ENCODE assay signal across 8 mouse cellular contexts in genomic region chr6:124993876-124994275, GRCm38 (mm10). TPM values are rescaled to one million over a fixed set of nuclear protein-coding genes. Genes with fewer than 3 reads are reported as not detected.
DNase-seq lines count a peak whose midpoint lies in the region; ATAC-seq and TF ChIP-seq lines count a peak whose summit lies in the region.

No protein-coding gene starts in this region.

- H3K27me3 ChIP-seq in heart, embryonic 13.5 days (replicated peaks), result peaks cover 72% of the 10 kb centered on the region
- H3K27me3 ChIP-seq in ES-Bruce4 (ENCODE audit: control insufficient read depth, insufficient read depth, low read length, poor library complexity, severe bottlenecking), result no peaks in the 10 kb centered on the region
- peaks cover 78% of the 10 kb centered on the region for H3K27me3 ChIP-seq in embryonic facial prominence, embryonic 10.5 days (replicated peaks; ENCODE audit: low read depth, poor library complexity, severe bottlenecking)
- peaks cover 85% of the 10 kb centered on the region for H3K27me3 ChIP-seq in liver, embryonic 12.5 days (replicated peaks)

- intact Hi-C loops in heart, postnatal 25 days (cut with DNase I), result no loop called here

- TF ChIP-seq EP300 in ES-Bruce4 (IDR thresholded peaks at IDR 0.05; ENCODE audit: insufficient read depth, low read depth, low read length), result 0 out of 2 replicates have a peak, but pooled peaks have one; percentile 24

- H3K27ac ChIP-seq in heart, embryonic 13.5 days (replicated peaks), result no peak overlapping the region
- H3K27ac ChIP-seq in ES-Bruce4 (ENCODE audit: insufficient read depth, low read length) (no peak overlapping the region), macrophage (peak overlapping the region; percentile 34)
- H3K27ac ChIP-seq in embryonic facial prominence, embryonic 10.5 days (replicated peaks), result no peak overlapping the region
- no peak overlapping the region for H3K27ac ChIP-seq in liver, embryonic 12.5 days

- no peaks in the 10 kb centered on the region for H3K79me2 ChIP-seq in macrophage (ENCODE audit: inconsistent target)

- WGBS in heart, embryonic 13.5 days, result 11% methylated on average over 11 of the region's 11 CpGs
- 13% methylated on average over 11 of the region's 11 CpGs for WGBS in embryonic facial prominence, embryonic 10.5 days
- WGBS in macrophage (ENCODE audit: missing documents), result 61% methylated on average over 6 of the region's 11 CpGs
- WGBS in liver, embryonic 12.5 days (ENCODE audit: insufficient replicate concordance), result 18% methylated on average over 11 of the region's 11 CpGs

- no peak overlapping the region for H3K4me3 ChIP-seq in heart, embryonic 13.5 days
- H3K4me3 ChIP-seq in ES-Bruce4 (ENCODE audit: low read depth, low read length), result no peak overlapping the region
- peak overlapping the region; percentile 21; the same call in 1 of the 2 replicates for H3K4me3 ChIP-seq in embryonic facial prominence, embryonic 10.5 days
- no peak overlapping the region for H3K4me3 ChIP-seq in macrophage (ENCODE audit: inconsistent target)
- H3K4me3 ChIP-seq in liver, embryonic 12.5 days, result no peak overlapping the region

- H3K9me3 ChIP-seq in heart, embryonic 13.5 days, result peaks cover 5% of the 10 kb centered on the region; the same call in 1 of the 2 replicates
- 0 out of 2 replicates have a peak, but pooled peaks cover 4% of the 10 kb centered on the region for H3K9me3 ChIP-seq in ES-Bruce4 (replicated peaks; ENCODE audit: control insufficient read depth, insufficient read depth, low read length, poor library complexity, severe bottlenecking)
- peaks cover 12% of the 10 kb centered on the region for H3K9me3 ChIP-seq in embryonic facial prominence, embryonic 10.5 days
- H3K9me3 ChIP-seq in liver, embryonic 12.5 days (replicated peaks), result 0 out of 2 replicates have a peak, but pooled peaks cover 7% of the 10 kb centered on the region

- H3K36me3 ChIP-seq in heart, embryonic 13.5 days, result no peaks in the 10 kb centered on the region
- H3K36me3 ChIP-seq in ES-Bruce4 (ENCODE audit: control insufficient read depth, insufficient read depth, low read length, poor library complexity, severe bottlenecking) (no peaks in the 10 kb centered on the region), macrophage (ENCODE audit: inconsistent target) (no peaks in the 10 kb centered on the region)
- H3K36me3 ChIP-seq in embryonic facial prominence, embryonic 10.5 days (replicated peaks), result no peaks in the 10 kb centered on the region
- no peaks in the 10 kb centered on the region for H3K36me3 ChIP-seq in liver, embryonic 12.5 days

- H3K4me2 ChIP-seq in heart, embryonic 13.5 days, result no peak overlapping the region
- H3K4me2 ChIP-seq in liver, embryonic 12.5 days, result no peak overlapping the region

- peaks cover 25% of the 10 kb centered on the region for H3K4me1 ChIP-seq in heart, embryonic 13.5 days
- peaks cover 4% of the 10 kb centered on the region for H3K4me1 ChIP-seq in ES-Bruce4 (ENCODE audit: control insufficient read depth, insufficient read depth, low read length)
- peaks cover 32% of the 10 kb centered on the region for H3K4me1 ChIP-seq in embryonic facial prominence, embryonic 10.5 days
- H3K4me1 ChIP-seq in liver, embryonic 12.5 days, result peaks cover 16% of the 10 kb centered on the region

- TF ChIP-seq POLR2A in ES-Bruce4 (IDR thresholded peaks at IDR 0.05; ENCODE audit: insufficient read depth, low read length), result no peak

- no peak for TF ChIP-seq CTCF in ES-Bruce4 (IDR thresholded peaks at IDR 0.05; ENCODE audit: low read depth, low read length)

- no peak for DNase-seq in heart, postnatal 25 days (ENCODE audit: low spot score)
- DNase-seq in embryonic facial prominence, embryonic 10.5 days (ENCODE audit: low spot score), result peak; percentile 45
- no peak for DNase-seq in urinary bladder, postnatal 25 days (ENCODE audit: low spot score)
- no peak for DNase-seq in thymus, postnatal 14 days

- peak overlapping the region; percentile 48; the same call in 1 of the 2 replicates for H3K9ac ChIP-seq in heart, embryonic 13.5 days
- H3K9ac ChIP-seq in ES-Bruce4 (ENCODE audit: low read depth, poor library complexity, severe bottlenecking), result no peak overlapping the region
- no peak overlapping the region for H3K9ac ChIP-seq in liver, embryonic 12.5 days

- ATAC-seq in heart, embryonic 13.5 days (ENCODE audit: extremely low read depth, insufficient number of reproducible peaks, low FRiP score, low TSS enrichment), result no peak
- ATAC-seq in liver, embryonic 12.5 days, result no peak

RNA-seq across cellular contexts. Expression of gene Pianp, which starts 2.6 kb away (rescaled TPM):
- polyA plus RNA-seq in heart, embryonic 13.5 days (2015; fragmentation: Nextera tagmentation; extraction: Ambion mirVana), result 0.31 and 0.50 TPM in 2 replicates
- 1 to 10 TPM in 1 of 2 experiments, under 1 TPM in 1; 0.49 to 1.1 TPM for total RNA-seq in heart, postnatal 25 days (2021)
- polyA plus RNA-seq in ES-Bruce4 (2011; ENCODE audit: insufficient read depth, insufficient read length, low read depth, missing spikeins) (14.3 and 21.4 TPM in 2 replicates), macrophage (2018) (10.8 to 32.4 TPM (median 17.5 TPM) in 3 replicates)
- polyA plus RNA-seq in embryonic facial prominence, embryonic 10.5 days (2016; fragmentation: Nextera tagmentation; extraction: Ambion mirVana), result 0.82 and 1.1 TPM in 2 replicates
- 10 to 100 TPM in 1 of 26 experiments, 1 to 10 TPM in 21, under 1 TPM in 2, not detected in 2; 0.51 to 10.7 (median 2.5) TPM for total RNA-seq in macrophage (2018; cell fraction: chromatin; rRNA removed)
- total RNA-seq in macrophage (2018; cell fraction: cytosol; rRNA removed), result 10 to 100 TPM in 13 of 26 experiments, 1 to 10 TPM in 13; 4.8 to 26.1 (median 11.3) TPM
- total RNA-seq in macrophage (2018; cell fraction: nucleus; rRNA removed), result 10 to 100 TPM in 5 of 26 experiments, 1 to 10 TPM in 21; 3.2 to 16.6 (median 6.5) TPM
- polyA plus RNA-seq in liver, embryonic 12.5 days (2016; fragmentation: Nextera tagmentation; extraction: Ambion mirVana), result 0.11 TPM in 1 of 2 replicates, not detected in the other

RNA-seq across cellular contexts. Expression of gene Zfp384, which starts 15.1 kb away (rescaled TPM):
- polyA plus RNA-seq in heart, embryonic 13.5 days (2015; fragmentation: Nextera tagmentation; extraction: Ambion mirVana), result 9.3 and 10.1 TPM in 2 replicates
- 10 to 100 TPM; 19.2 to 22.0 TPM for total RNA-seq in heart, postnatal 25 days (2021)
- polyA plus RNA-seq in ES-Bruce4 (2011; ENCODE audit: insufficient read depth, insufficient read length, low read depth, missing spikeins) (32.4 and 33.8 TPM in 2 replicates), macrophage (2018) (35.4 to 57.8 TPM (median 41.9 TPM) in 3 replicates)
- polyA plus RNA-seq in embryonic facial prominence, embryonic 10.5 days (2016; fragmentation: Nextera tagmentation; extraction: Ambion mirVana), result 9.4 and 11.0 TPM in 2 replicates
- 100 to 1,000 TPM; 105 to 210 (median 160) TPM for total RNA-seq in macrophage (2018; cell fraction: chromatin; rRNA removed)
- total RNA-seq in macrophage (2018; cell fraction: cytosol; rRNA removed), result 10 to 100 TPM; 25.5 to 46.2 (median 36.9) TPM
- 100 to 1,000 TPM in 24 of 26 experiments, 10 to 100 TPM in 2; 83.3 to 158 (median 128) TPM for total RNA-seq in macrophage (2018; cell fraction: nucleus; rRNA removed)
- polyA plus RNA-seq in liver, embryonic 12.5 days (2016; fragmentation: Nextera tagmentation; extraction: Ambion mirVana), result 6.6 and 7.2 TPM in 2 replicates

RNA-seq across cellular contexts. Expression of gene Cops7a, which starts 28.5 kb away (rescaled TPM):
- 140 and 143 TPM in 2 replicates for polyA plus RNA-seq in heart, embryonic 13.5 days (2015; fragmentation: Nextera tagmentation; extraction: Ambion mirVana)
- total RNA-seq in heart, postnatal 25 days (2021), result 10 to 100 TPM; 85.8 to 88.6 TPM
- polyA plus RNA-seq in ES-Bruce4 (2011; ENCODE audit: insufficient read depth, insufficient read length, low read depth, missing spikeins), result 145 and 154 TPM in 2 replicates
- polyA plus RNA-seq in embryonic facial prominence, embryonic 10.5 days (2016; fragmentation: Nextera tagmentation; extraction: Ambion mirVana), result 137 and 146 TPM in 2 replicates
- 100 to 1,000 TPM in 1 of 26 experiments, 10 to 100 TPM in 25; 24.7 to 101 (median 50.8) TPM for total RNA-seq in macrophage (2018; cell fraction: chromatin; rRNA removed)
- 10 to 100 TPM; 33.2 to 68.8 (median 54.0) TPM for total RNA-seq in macrophage (2018; cell fraction: cytosol; rRNA removed)
- total RNA-seq in macrophage (2018; cell fraction: nucleus; rRNA removed), result 100 to 1,000 TPM in 2 of 26 experiments, 10 to 100 TPM in 24; 30.0 to 119 (median 56.0) TPM
- 42.8 to 68.7 TPM (median 51.4 TPM) in 3 replicates for polyA plus RNA-seq in macrophage (2018)
- 88.7 and 95.2 TPM in 2 replicates for polyA plus RNA-seq in liver, embryonic 12.5 days (2016; fragmentation: Nextera tagmentation; extraction: Ambion mirVana)

RNA-seq across cellular contexts. Expression of gene Ing4, which starts 45.7 kb away (rescaled TPM):
- polyA plus RNA-seq in heart, embryonic 13.5 days (2015; fragmentation: Nextera tagmentation; extraction: Ambion mirVana), result 78.2 and 91.2 TPM in 2 replicates
- total RNA-seq in heart, postnatal 25 days (2021), result 10 to 100 TPM; 35.0 to 35.6 TPM
- polyA plus RNA-seq in ES-Bruce4 (2011; ENCODE audit: insufficient read depth, insufficient read length, low read depth, missing spikeins), result 44.0 and 54.7 TPM in 2 replicates
- polyA plus RNA-seq in embryonic facial prominence, embryonic 10.5 days (2016; fragmentation: Nextera tagmentation; extraction: Ambion mirVana), result 125 and 137 TPM in 2 replicates
- 100 to 1,000 TPM in 16 of 26 experiments, 10 to 100 TPM in 10; 32.0 to 260 (median 112) TPM for total RNA-seq in macrophage (2018; cell fraction: chromatin; rRNA removed)
- 10 to 100 TPM; 23.5 to 74.3 (median 45.3) TPM for total RNA-seq in macrophage (2018; cell fraction: cytosol; rRNA removed)
- 100 to 1,000 TPM in 5 of 26 experiments, 10 to 100 TPM in 21; 26.5 to 172 (median 60.7) TPM for total RNA-seq in macrophage (2018; cell fraction: nucleus; rRNA removed)
- polyA plus RNA-seq in macrophage (2018), result 40.7 to 67.3 TPM (median 57.5 TPM) in 3 replicates
- polyA plus RNA-seq in liver, embryonic 12.5 days (2016; fragmentation: Nextera tagmentation; extraction: Ambion mirVana), result 34.4 and 34.6 TPM in 2 replicates

RNA-seq across cellular contexts. Expression of gene Acrbp, which starts 55.6 kb away (rescaled TPM):
- polyA plus RNA-seq in heart, embryonic 13.5 days (2015; fragmentation: Nextera tagmentation; extraction: Ambion mirVana), result 5.4 and 6.6 TPM in 2 replicates
- total RNA-seq in heart, postnatal 25 days (2021), result 1 to 10 TPM; 2.5 to 4.1 TPM
- polyA plus RNA-seq in ES-Bruce4 (2011; ENCODE audit: insufficient read depth, insufficient read length, low read depth, missing spikeins) (25.3 and 25.7 TPM in 2 replicates), macrophage (2018) (1.4 to 5.9 TPM (median 3.2 TPM) in 3 replicates)
- polyA plus RNA-seq in embryonic facial prominence, embryonic 10.5 days (2016; fragmentation: Nextera tagmentation; extraction: Ambion mirVana), result 15.9 and 17.8 TPM in 2 replicates
- 100 to 1,000 TPM in 2 of 26 experiments, 10 to 100 TPM in 21, 1 to 10 TPM in 3; 8.8 to 120 (median 49.0) TPM for total RNA-seq in macrophage (2018; cell fraction: chromatin; rRNA removed)
- 1 to 10 TPM in 14 of 26 experiments, under 1 TPM in 12; 0.10 to 6.3 (median 1.2) TPM for total RNA-seq in macrophage (2018; cell fraction: cytosol; rRNA removed)
- 10 to 100 TPM in 21 of 26 experiments, 1 to 10 TPM in 5; 7.4 to 83.3 (median 27.0) TPM for total RNA-seq in macrophage (2018; cell fraction: nucleus; rRNA removed)
- polyA plus RNA-seq in liver, embryonic 12.5 days (2016; fragmentation: Nextera tagmentation; extraction: Ambion mirVana), result 2.8 and 3.7 TPM in 2 replicates
